21 mouse cellular contexts compared by ENCODE assay signal in genomic region chr12:54049926-54050325, GRCm38 (mm10).
DNase-seq lines count a peak whose midpoint lies in the region; ATAC-seq and TF ChIP-seq lines count a peak whose summit lies in the region.
"Had no signal": no experiment of that assay in that cellular context is flagged by ENCODE, and none has a peak within 500 bp of the region (broad histone marks: within the 10 kb centered on the region; RNA-seq: fewer than 3 reads in every experiment).

No protein-coding gene starts in this region.

- no peak overlapping the region for H3K4me2 ChIP-seq in forebrain, embryonic 14.5 days (ENCODE audit: low read length)
- H3K4me2 ChIP-seq in forebrain, embryonic 11.5 days (ENCODE audit: low read depth, low read length, severe bottlenecking) = no peak overlapping the region
- H3K4me2 ChIP-seq: embryonic facial prominence, embryonic 13.5 days; forebrain, embryonic 12.5 days; forebrain, embryonic 15.5 days had no signal

- no peak for TF ChIP-seq POLR2A in brain, embryonic 14.5 days (IDR thresholded peaks at IDR 0.05; ENCODE audit: borderline replicate concordance, extremely low read depth, insufficient read depth, insufficient read length, poor library complexity, severe bottlenecking)

- peak; percentile 36 for DNase-seq in forebrain, embryonic 14.5 days (ENCODE audit: low spot score)
- DNase-seq in forebrain, embryonic 11.5 days (ENCODE audit: low spot score) = no peak
- DNase-seq in layer of hippocampus, adult 9-11 months = peak; percentile 32
- no peak for DNase-seq in layer of hippocampus, adult 9-10 months (ENCODE audit: low spot score)
- DNase-seq in MN1 (ENCODE audit: low spot score) = peak; percentile 54
- peak; percentile 37 for DNase-seq in brain, embryonic 14.5 days (ENCODE audit: low read depth)
- DNase-seq in left cerebral cortex, postnatal 10 days (ENCODE audit: extremely low spot score in 1 of 2, low spot score in 2 of 2) = no peak
- DNase-seq: adrenal gland, adult 8-10 months; adrenal gland, postnatal 14 days; adrenal gland, postnatal 36 days; cerebellum, adult 11 months; cerebellum, adult 18-20 months; cerebellum, adult 8-10 months; cerebellum, postnatal 10 days; cerebellum, postnatal 25 days; forebrain, postnatal 0 days had no signal

- no peak overlapping the region for H3K27ac ChIP-seq in forebrain, embryonic 14.5 days (ENCODE audit: low read depth, low read length)
- no peak overlapping the region for H3K27ac ChIP-seq in forebrain, embryonic 11.5 days (ENCODE audit: low read depth, low read length)
- H3K27ac ChIP-seq: embryonic facial prominence, embryonic 13.5 days; forebrain, embryonic 12.5 days; forebrain, embryonic 15.5 days had no signal

- no peak overlapping the region for H3K4me3 ChIP-seq in forebrain, embryonic 14.5 days (ENCODE audit: low read depth, low read length)
- no peak overlapping the region for H3K4me3 ChIP-seq in forebrain, embryonic 11.5 days (ENCODE audit: low read depth, low read length)
- H3K4me3 ChIP-seq: embryonic facial prominence, embryonic 13.5 days; forebrain, embryonic 12.5 days; forebrain, embryonic 15.5 days had no signal

- TF ChIP-seq CTCF in brain, embryonic 14.5 days (IDR thresholded peaks at IDR 0.05; ENCODE audit: borderline replicate concordance, extremely low read depth, insufficient read depth, insufficient read length) = no peak

- H3K9ac ChIP-seq in forebrain, embryonic 14.5 days (ENCODE audit: low read length) = no peak overlapping the region
- no peak overlapping the region for H3K9ac ChIP-seq in forebrain, embryonic 11.5 days (ENCODE audit: low read length)
- H3K9ac ChIP-seq: embryonic facial prominence, embryonic 13.5 days; forebrain, embryonic 12.5 days; forebrain, embryonic 15.5 days; forebrain, postnatal 0 days had no signal

- 70% methylated on average over 4 of the region's 4 CpGs for WGBS in forebrain, embryonic 14.5 days
- 83% methylated on average over 4 of the region's 4 CpGs for WGBS in forebrain, embryonic 11.5 days

- intact Hi-C loops in left cerebral cortex, postnatal 10 days (cut with DNase I) = no loop called here

- no peaks in the 10 kb centered on the region for H3K9me3 ChIP-seq in forebrain, embryonic 14.5 days (replicated peaks; ENCODE audit: control insufficient read depth, low read length)
- no peaks in the 10 kb centered on the region for H3K9me3 ChIP-seq in forebrain, embryonic 11.5 days (ENCODE audit: control insufficient read depth, low read length)
- H3K9me3 ChIP-seq: embryonic facial prominence, embryonic 13.5 days; forebrain, embryonic 12.5 days; forebrain, embryonic 15.5 days had no signal

- ATAC-seq in forebrain, embryonic 14.5 days = no peak
- no peak for ATAC-seq in forebrain, embryonic 11.5 days (replicated peaks; ENCODE audit: low FRiP score)
- ATAC-seq: activated CD4-positive, CD25-positive, alpha-beta regulatory T cell, adult 4 months; forebrain, embryonic 15.5 days; forebrain, postnatal 0 days; Patski had no signal

- no peaks in the 10 kb centered on the region for H3K36me3 ChIP-seq in forebrain, embryonic 14.5 days (ENCODE audit: control insufficient read depth, insufficient read depth, low read length)
- no peaks in the 10 kb centered on the region for H3K36me3 ChIP-seq in forebrain, embryonic 11.5 days (ENCODE audit: control insufficient read depth, insufficient read depth, low read length)
- H3K36me3 ChIP-seq: embryonic facial prominence, embryonic 13.5 days; forebrain, embryonic 15.5 days had no signal

- H3K4me1 ChIP-seq in forebrain, embryonic 14.5 days (ENCODE audit: control insufficient read depth, insufficient read depth, low read length) = peaks cover 23% of the 10 kb centered on the region
- H3K4me1 ChIP-seq in forebrain, embryonic 11.5 days (replicated peaks; ENCODE audit: control insufficient read depth, insufficient read depth, low read length) = peaks cover 10% of the 10 kb centered on the region; the same call in 1 of the 2 replicates

- H3K27me3 ChIP-seq in forebrain, embryonic 14.5 days (replicated peaks; ENCODE audit: control insufficient read depth, insufficient read depth, low read length) = no peaks in the 10 kb centered on the region
- H3K27me3 ChIP-seq in forebrain, embryonic 11.5 days (ENCODE audit: control insufficient read depth, insufficient read depth, low read length) = no peaks in the 10 kb centered on the region
- H3K27me3 ChIP-seq: forebrain, embryonic 12.5 days; Patski had no signal

Comparison
In these comparisons a context has a peak if more than half of its experiments do, and no peak if none do; other contexts are left out.
1. DNase-seq: peak in forebrain, embryonic 14.5 days (single experiment), layer of hippocampus, adult 9-11 months (single experiment), MN1 (single experiment) and brain, embryonic 14.5 days (single experiment); none in forebrain, embryonic 11.5 days (single experiment), layer of hippocampus, adult 9-10 months (single experiment) and left cerebral cortex, postnatal 10 days (0 of 2).